Mouse (Mus musculus) heart, postnatal 0 days (tissue): ENCODE data around the gene Opa3. TPM values are rescaled to one million over a fixed set of nuclear protein-coding genes. Genes with fewer than 3 reads are reported as not detected.

Experiments used
- ATAC-seq: fragments of 200-750 bp; cut with Nextera tagmentation; 2 replicates; pipeline ENCODE4 v1.8.0; 2017; ENCODE audit warnings: low read depth, moderate number of reproducible peaks, moderate library complexity; ENCODE audit not compliant: insufficient read depth
- DNase-seq: peaks from one replicate; pipeline ENCODE4 v3.0.0-alpha.2; 2016; ENCODE audit warnings: low spot score
- H3K27ac ChIP-seq: fragments of 300-500 bp; sonication (generic); 2 replicates; pipeline ENCODE4 v1.5.1; 2014; ENCODE audit warnings: low read depth, mild to moderate bottlenecking
- H3K27me3 ChIP-seq: fragments of 300-500 bp; sonication (generic); 2 replicates; pipeline ENCODE4 v1.6.1; 2014; ENCODE audit warnings: low read length, mixed read lengths; ENCODE audit not compliant: control insufficient read depth, insufficient read depth
- H3K36me3 ChIP-seq: fragments of 300-500 bp; sonication (generic); replicated peaks from 2 replicates; pipeline ENCODE4 v1.6.1; 2014; ENCODE audit warnings: low read length, mixed read lengths; ENCODE audit not compliant: control insufficient read depth, insufficient read depth
- H3K4me1 ChIP-seq: fragments of 300-500 bp; sonication (generic); 2 replicates; pipeline ENCODE4 v1.6.1; 2014; ENCODE audit warnings: antibody characterized with exemption; ENCODE audit not compliant: control insufficient read depth, insufficient read depth
- H3K4me2 ChIP-seq: fragments of 300-500 bp; sonication (generic); 2 replicates; pipeline ENCODE4 v1.6.1; 2014; ENCODE audit warnings: low read depth, mild to moderate bottlenecking, low read length, moderate library complexity
- H3K4me3 ChIP-seq: fragments of 300-500 bp; sonication (generic); 2 replicates; pipeline ENCODE4 v1.5.1; 2014; ENCODE audit warnings: low read depth, low read length
- H3K9ac ChIP-seq: fragments of 300-500 bp; sonication (generic); replicated peaks from 2 replicates; pipeline ENCODE4 v1.6.1; 2014; ENCODE audit warnings: low read depth, low read length, mixed read lengths
- H3K9me3 ChIP-seq: fragments of 300-500 bp; sonication (generic); replicated peaks from 2 replicates; pipeline ENCODE4 v1.6.1; 2016; ENCODE audit warnings: low read length; ENCODE audit not compliant: control insufficient read depth
- CTCF ChIP-seq: IDR thresholded peaks from 2 replicates; pipeline ENCODE4 v1.5.1; 2016; ENCODE audit warnings: antibody characterized with exemption, control low read depth, low read depth
- EP300 ChIP-seq: IDR thresholded peaks from 2 replicates; pipeline ENCODE4 v1.6.1; 2016; ENCODE audit warnings: antibody characterized with exemption, low read depth
- WGBS: fragments of 180-500 bp; shearing (Covaris S2); extraction: QIAGEN DNeasy Blood & Tissue Kit; methylation state at CpG from one replicate; pipeline ENCODE4 v1.1.7; 2014; 5-methylcytosine and 5-hydroxymethylcytosine counted together
- polyA plus RNA-seq: library from polyadenylated mRNA; unstranded; fragments of >200 nt; fragmentation: Nextera tagmentation; extraction: Ambion mirVana; gene quantifications from 2 replicates; pipeline ENCODE4 v1.2.1, GENCODE M21; 2015
- total RNA-seq: library from RNA; depleted of rRNA; stranded (reverse); fragments of >200 nt; gene quantifications from 2 replicates; pipeline ENCODE4 v1.2.3, GENCODE M21; 2014; ENCODE audit warnings: low replicate concordance

Opa3 gene
- total and polyA plus RNA-seq, 2 experiments from 2014 or later, result 40.5 to 56.4 TPM

DNA sequence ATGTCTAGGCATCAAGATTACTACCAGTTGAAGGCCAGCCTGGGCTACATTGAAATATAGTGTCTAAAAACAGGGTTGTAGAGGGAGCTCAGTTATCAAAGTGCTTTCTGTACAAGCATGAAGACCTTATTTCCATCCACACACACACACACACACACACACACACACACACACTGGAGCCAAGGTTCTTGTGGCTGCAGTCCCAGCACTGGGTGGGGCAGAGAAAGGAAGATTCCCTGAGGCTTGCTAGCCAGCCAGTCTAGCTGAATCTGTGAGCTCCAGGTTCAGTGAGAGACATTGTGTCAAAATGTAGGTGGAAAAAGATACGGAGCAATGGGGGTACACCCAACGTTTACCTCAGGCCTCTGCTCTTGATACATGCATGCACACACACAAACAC, 43.9 kb upstream of the Opa3 start:
- TF ChIP-seq CTCF (no peak), EP300 (no peak)
- Histone ChIP-seq H3K4me3 (no peak overlapping the region), H3K27me3 (peaks cover 8% of the 10 kb centered on the region; the same call in 1 of the 2 replicates), H3K9ac (no peak overlapping the region), H3K27ac (peak overlapping the region; percentile 69), H3K36me3 (no peaks in the 10 kb centered on the region; the same call in none of the 2 replicates), H3K4me1 (peaks cover 24% of the 10 kb centered on the region), H3K4me2 (no peak overlapping the region), H3K9me3 (no peaks in the 10 kb centered on the region)
- no peak for DNase-seq
- ATAC-seq, result no peak
- WGBS, result 55% methylated on average over 2 of the region's 2 CpGs

DNA sequence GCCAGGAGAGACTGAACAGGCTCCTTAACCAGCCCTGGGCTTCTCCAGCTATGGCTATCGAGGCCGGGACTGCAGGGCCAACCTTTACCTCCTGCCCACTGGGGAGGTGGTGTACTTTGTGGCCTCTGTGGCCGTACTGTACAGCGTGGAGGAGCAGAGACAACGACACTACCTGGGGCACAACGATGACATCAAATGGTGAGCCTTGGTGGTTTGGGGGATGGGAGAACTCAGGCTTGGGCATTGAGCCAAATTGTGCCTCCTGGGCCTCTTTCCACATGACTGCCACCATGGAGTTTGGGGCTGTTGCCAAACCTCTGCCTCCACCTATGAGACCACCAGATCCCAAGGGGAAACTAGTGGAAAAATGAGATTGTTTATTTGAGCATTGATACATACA, 43.4 kb upstream of the Opa3 start:
- H3K27ac ChIP-seq, result peak overlapping the region; percentile 69
- DNase-seq, result peak; percentile 49
- H3K4me3 ChIP-seq, result no peak overlapping the region

GRCm38 (mm10) chr7:19194676-19195075, 33.5 kb upstream of the Opa3 start:
- Histone ChIP-seq H3K36me3 (peaks cover 58% of the 10 kb centered on the region), H3K9me3 (no peaks in the 10 kb centered on the region), H3K9ac (no peak overlapping the region), H3K27me3 (no peaks in the 10 kb centered on the region), H3K4me1 (no peaks in the 10 kb centered on the region), H3K4me2 (no peak overlapping the region), H3K27ac (no peak overlapping the region), H3K4me3 (no peak overlapping the region)
- ATAC-seq, result no peak
- DNase-seq, result no peak
- TF ChIP-seq EP300 (no peak), CTCF (no peak)
- WGBS, result 93% methylated on average over 4 of the region's 4 CpGs

More for the DNA sequence above, 43.4 kb upstream of the Opa3 start:
- TF ChIP-seq EP300, result 0 out of 2 replicates have a peak, but pooled peaks have one; percentile 30
- no peak for TF ChIP-seq CTCF
- peaks cover 20% of the 10 kb centered on the region for H3K4me1 ChIP-seq
- 27% methylated on average over 6 of the region's 6 CpGs for WGBS
- H3K36me3 ChIP-seq, result no peaks in the 10 kb centered on the region; the same call in none of the 2 replicates
- ATAC-seq, result peak; percentile 55
- H3K27me3 ChIP-seq, result peaks cover 3% of the 10 kb centered on the region; the same call in 1 of the 2 replicates
- H3K9ac ChIP-seq, result no peak overlapping the region
- no peak overlapping the region for H3K4me2 ChIP-seq
- H3K9me3 ChIP-seq, result no peaks in the 10 kb centered on the region

- ATAC-seq, result no peak
- H3K9ac ChIP-seq, result no peak overlapping the region
- H3K4me3 ChIP-seq, result no peak overlapping the region
- H3K27me3 ChIP-seq, result no peaks in the 10 kb centered on the region
- H3K27ac ChIP-seq, result no peak overlapping the region
- DNase-seq, result no peak
- peaks cover 54% of the 10 kb centered on the region for H3K36me3 ChIP-seq
- no peaks in the 10 kb centered on the region for H3K9me3 ChIP-seq
- H3K4me2 ChIP-seq, result no peak overlapping the region
- WGBS, result 54% methylated on average over 6 of the region's 6 CpGs
- no peaks in the 10 kb centered on the region for H3K4me1 ChIP-seq
- no peak for TF ChIP-seq EP300
- peak; percentile 52 for TF ChIP-seq CTCF
Measured at GRCm38 (mm10) chr7:19196676-19197075, 31.5 kb upstream of the Opa3 start.

- WGBS, result 37% methylated on average over 2 of the region's 2 CpGs
- no peak overlapping the region for H3K4me2 ChIP-seq
- no peak for DNase-seq
- no peaks in the 10 kb centered on the region for H3K27me3 ChIP-seq
- peak; percentile 41 for TF ChIP-seq CTCF
- TF ChIP-seq EP300, result no peak
- no peak for ATAC-seq
- H3K27ac ChIP-seq, result no peak overlapping the region
- no peaks in the 10 kb centered on the region for H3K9me3 ChIP-seq
- no peak overlapping the region for H3K4me3 ChIP-seq
- H3K36me3 ChIP-seq, result peaks cover 47% of the 10 kb centered on the region
- no peak overlapping the region for H3K9ac ChIP-seq
- H3K4me1 ChIP-seq, result no peaks in the 10 kb centered on the region
Measured at GRCm38 (mm10) chr7:19197985-19198384, 30.1 kb upstream of the Opa3 start.

DNA sequence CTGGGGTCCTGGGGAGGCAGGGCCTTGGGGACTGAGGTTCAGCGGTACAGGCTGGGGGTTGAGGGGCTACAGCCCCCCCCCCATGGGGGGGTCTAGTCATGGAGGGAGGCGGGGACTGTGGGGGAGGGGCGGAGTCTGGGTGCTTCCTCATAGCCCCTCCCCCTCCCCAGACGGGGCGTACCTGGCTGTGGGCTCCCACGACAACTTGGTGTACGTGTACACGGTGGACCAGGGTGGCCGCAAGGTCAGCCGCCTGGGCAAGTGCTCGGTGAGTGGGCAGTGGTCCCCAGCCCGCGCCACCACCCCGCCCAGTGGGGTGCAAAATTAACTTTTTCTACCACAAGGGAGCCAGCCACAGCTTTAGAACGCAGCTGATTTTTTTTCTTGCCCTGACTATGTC, 26.5 kb upstream of the Opa3 start:
- Histone ChIP-seq H3K9me3 (no peaks in the 10 kb centered on the region), H3K27ac (no peak overlapping the region), H3K9ac (no peak overlapping the region), H3K4me1 (no peaks in the 10 kb centered on the region), H3K36me3 (peaks cover 46% of the 10 kb centered on the region), H3K4me3 (no peak overlapping the region), H3K27me3 (no peaks in the 10 kb centered on the region), H3K4me2 (no peak overlapping the region)
- ATAC-seq (no peak), DNase-seq (no peak)
- WGBS, result 70% methylated on average over 15 of the region's 15 CpGs
- TF ChIP-seq CTCF (no peak), EP300 (no peak)
